Mouse (Mus musculus): ENCODE measurements at regions not wholly inside any gene's neighbourhood (a gene's known extent, or its start where the extent isn't known, plus 50 kb on each side); places are given as distances from the start of the nearest gene placed in this dataset.

GRCm38 (mm10) chr1:164541711-164542110 lies 83.6 kb upstream of the Atp1b1 start:
- Histone ChIP-seq H3K4me2 (replicated peaks; ENCODE audit: low read depth, low read length) (no peak overlapping the region), H3K4me3 (ENCODE audit: low read length) (no peak overlapping the region), H3K36me3 (ENCODE audit: control insufficient read depth, insufficient read depth, low read length) (no peaks in the 10 kb centered on the region), H3K9me3 (ENCODE audit: control insufficient read depth, low read length) (no peaks in the 10 kb centered on the region), H3K27ac (ENCODE audit: low read depth, low read length) (no peak overlapping the region), H3K27me3 (ENCODE audit: control insufficient read depth, insufficient read depth, low read length) (no peaks in the 10 kb centered on the region), H3K4me1 (ENCODE audit: control insufficient read depth, insufficient read depth, low read length) (no peaks in the 10 kb centered on the region; the same call in 1 of the 2 replicates), H3K9ac (ENCODE audit: low read depth, low read length) (no peak overlapping the region)
- ATAC-seq (ENCODE audit: low FRiP score, low TSS enrichment), result no peak
- 85% methylated on average over 1 of the region's 1 CpGs for WGBS

- no peaks in the 10 kb centered on the region for H3K36me3 ChIP-seq (ENCODE audit: control insufficient read depth, insufficient read depth, low read length)
- no peak overlapping the region for H3K4me2 ChIP-seq (replicated peaks; ENCODE audit: low read depth, low read length)
- H3K4me3 ChIP-seq (ENCODE audit: low read length), result no peak overlapping the region
- H3K27me3 ChIP-seq (ENCODE audit: control insufficient read depth, insufficient read depth, low read length), result no peaks in the 10 kb centered on the region
- no peaks in the 10 kb centered on the region for H3K9me3 ChIP-seq (ENCODE audit: control insufficient read depth, low read length)
- H3K9ac ChIP-seq (ENCODE audit: low read depth, low read length), result no peak overlapping the region
- no peak for ATAC-seq (ENCODE audit: low FRiP score, low TSS enrichment)
- 70% methylated on average over 5 of the region's 5 CpGs for WGBS
- no peaks in the 10 kb centered on the region; the same call in 1 of the 2 replicates for H3K4me1 ChIP-seq (ENCODE audit: control insufficient read depth, insufficient read depth, low read length)
- no peak overlapping the region for H3K27ac ChIP-seq (ENCODE audit: low read depth, low read length)
Measured at GRCm38 (mm10) chr1:164538304-164539043, 80.3 kb upstream of the Atp1b1 start.

GRCm38 (mm10) chr1:164537324-164537948 lies 79.3 kb upstream of the Atp1b1 start:
- WGBS, result 58% methylated on average over 7 of the region's 7 CpGs
- H3K27me3 ChIP-seq (ENCODE audit: control insufficient read depth, insufficient read depth, low read length), result no peaks in the 10 kb centered on the region
- H3K4me3 ChIP-seq (ENCODE audit: low read length), result no peak overlapping the region
- H3K36me3 ChIP-seq (ENCODE audit: control insufficient read depth, insufficient read depth, low read length), result no peaks in the 10 kb centered on the region
- no peak overlapping the region for H3K9ac ChIP-seq (ENCODE audit: low read depth, low read length)
- ATAC-seq (ENCODE audit: low FRiP score, low TSS enrichment), result no peak
- H3K4me1 ChIP-seq (ENCODE audit: control insufficient read depth, insufficient read depth, low read length), result no peaks in the 10 kb centered on the region
- H3K9me3 ChIP-seq (ENCODE audit: control insufficient read depth, low read length), result no peaks in the 10 kb centered on the region
- no peak overlapping the region for H3K4me2 ChIP-seq (replicated peaks; ENCODE audit: low read depth, low read length)
- no peak overlapping the region for H3K27ac ChIP-seq (ENCODE audit: low read depth, low read length)

GRCm38 (mm10) chr1:164532196-164532595 lies 74.0 kb upstream of the Atp1b1 start:
- ATAC-seq (ENCODE audit: low FRiP score, low TSS enrichment), result no peak
- no peaks in the 10 kb centered on the region for H3K4me1 ChIP-seq (ENCODE audit: control insufficient read depth, insufficient read depth, low read length)

GRCm38 (mm10) chr1:164531741-164532140 lies 73.6 kb upstream of the Atp1b1 start:
- Histone ChIP-seq H3K4me2 (replicated peaks; ENCODE audit: low read depth, low read length) (no peak overlapping the region), H3K36me3 (ENCODE audit: control insufficient read depth, insufficient read depth, low read length) (no peaks in the 10 kb centered on the region), H3K9ac (ENCODE audit: low read depth, low read length) (no peak overlapping the region), H3K4me3 (ENCODE audit: low read length) (no peak overlapping the region), H3K27ac (ENCODE audit: low read depth, low read length) (no peak overlapping the region), H3K9me3 (ENCODE audit: control insufficient read depth, low read length) (no peaks in the 10 kb centered on the region), H3K27me3 (ENCODE audit: control insufficient read depth, insufficient read depth, low read length) (no peaks in the 10 kb centered on the region), H3K4me1 (ENCODE audit: control insufficient read depth, insufficient read depth, low read length) (no peaks in the 10 kb centered on the region)
- ATAC-seq (ENCODE audit: low FRiP score, low TSS enrichment), result no peak
- WGBS, result 52% methylated on average over 1 of the region's 1 CpGs

More at GRCm38 (mm10) chr1:164532196-164532595, 74.0 kb upstream of the Atp1b1 start:
- H3K27ac ChIP-seq (ENCODE audit: low read depth, low read length), result no peak overlapping the region
- WGBS, result 83% methylated on average over 5 of the region's 5 CpGs
- H3K27me3 ChIP-seq (ENCODE audit: control insufficient read depth, insufficient read depth, low read length), result no peaks in the 10 kb centered on the region
- H3K4me3 ChIP-seq (ENCODE audit: low read length), result no peak overlapping the region
- no peak overlapping the region for H3K4me2 ChIP-seq (replicated peaks; ENCODE audit: low read depth, low read length)
- H3K9ac ChIP-seq (ENCODE audit: low read depth, low read length), result no peak overlapping the region
- H3K9me3 ChIP-seq (ENCODE audit: control insufficient read depth, low read length), result no peaks in the 10 kb centered on the region
- H3K36me3 ChIP-seq (ENCODE audit: control insufficient read depth, insufficient read depth, low read length), result no peaks in the 10 kb centered on the region

GRCm38 (mm10) chr1:164526748-164527147 lies 68.6 kb upstream of the Atp1b1 start:
- WGBS, result 88% methylated on average over 1 of the region's 1 CpGs

GRCm38 (mm10) chr1:164522377-164523150 lies 64.4 kb upstream of the Atp1b1 start:
- H3K27ac ChIP-seq (ENCODE audit: low read depth, low read length), result no peak overlapping the region
- WGBS, result 80% methylated on average over 3 of the region's 3 CpGs
- H3K9me3 ChIP-seq (ENCODE audit: control insufficient read depth, low read length), result no peaks in the 10 kb centered on the region
- H3K36me3 ChIP-seq (ENCODE audit: control insufficient read depth, insufficient read depth, low read length), result no peaks in the 10 kb centered on the region
- H3K4me2 ChIP-seq (replicated peaks; ENCODE audit: low read depth, low read length), result no peak overlapping the region
- no peaks in the 10 kb centered on the region for H3K27me3 ChIP-seq (ENCODE audit: control insufficient read depth, insufficient read depth, low read length)
- no peak overlapping the region for H3K9ac ChIP-seq (ENCODE audit: low read depth, low read length)
- no peak for ATAC-seq (ENCODE audit: low FRiP score, low TSS enrichment)
- no peaks in the 10 kb centered on the region for H3K4me1 ChIP-seq (ENCODE audit: control insufficient read depth, insufficient read depth, low read length)
- H3K4me3 ChIP-seq (ENCODE audit: low read length), result no peak overlapping the region

More at GRCm38 (mm10) chr1:164526748-164527147, 68.6 kb upstream of the Atp1b1 start:
- H3K4me2 ChIP-seq (replicated peaks; ENCODE audit: low read depth, low read length), result no peak overlapping the region
- no peaks in the 10 kb centered on the region for H3K4me1 ChIP-seq (ENCODE audit: control insufficient read depth, insufficient read depth, low read length)
- H3K36me3 ChIP-seq (ENCODE audit: control insufficient read depth, insufficient read depth, low read length), result no peaks in the 10 kb centered on the region
- no peak overlapping the region for H3K9ac ChIP-seq (ENCODE audit: low read depth, low read length)
- H3K27me3 ChIP-seq (ENCODE audit: control insufficient read depth, insufficient read depth, low read length), result no peaks in the 10 kb centered on the region
- ATAC-seq (ENCODE audit: low FRiP score, low TSS enrichment), result no peak
- no peak overlapping the region for H3K4me3 ChIP-seq (ENCODE audit: low read length)
- no peak overlapping the region for H3K27ac ChIP-seq (ENCODE audit: low read depth, low read length)
- H3K9me3 ChIP-seq (ENCODE audit: control insufficient read depth, low read length), result no peaks in the 10 kb centered on the region

GRCm38 (mm10) chr1:164521371-164522130 lies 63.4 kb upstream of the Atp1b1 start:
- Histone ChIP-seq H3K4me2 (replicated peaks; ENCODE audit: low read depth, low read length) (no peak overlapping the region), H3K27me3 (ENCODE audit: control insufficient read depth, insufficient read depth, low read length) (no peaks in the 10 kb centered on the region), H3K36me3 (ENCODE audit: control insufficient read depth, insufficient read depth, low read length) (no peaks in the 10 kb centered on the region), H3K4me1 (ENCODE audit: control insufficient read depth, insufficient read depth, low read length) (no peaks in the 10 kb centered on the region), H3K9me3 (ENCODE audit: control insufficient read depth, low read length) (no peaks in the 10 kb centered on the region), H3K9ac (ENCODE audit: low read depth, low read length) (no peak overlapping the region), H3K4me3 (ENCODE audit: low read length) (no peak overlapping the region), H3K27ac (ENCODE audit: low read depth, low read length) (no peak overlapping the region)
- WGBS, result 86% methylated on average over 6 of the region's 6 CpGs
- no peak for ATAC-seq (ENCODE audit: low FRiP score, low TSS enrichment)

All from kidney, embryonic 14.5 days (tissue).